Mouse (Mus musculus): ENCODE data around the gene Adh7. TPM values are rescaled to one million over a fixed set of nuclear protein-coding genes. Genes with fewer than 3 reads are reported as not detected.
A peak's percentile ranks its signal among the peaks of the same experiment; 100 is the strongest.

Adh7 gene
- polyA plus RNA-seq, 1 experiment from 2014 or later = 0.41 TPM

GRCm38 (mm10) chr3:138240942-138241341, 23.4 kb downstream of the Adh7 start:
- ATAC-seq (ENCODE audit: insufficient number of reproducible peaks, insufficient read depth, low FRiP score, low read depth) = no peak
- no peak overlapping the region for H3K27ac ChIP-seq (ENCODE audit: low read length)

GRCm38 (mm10) chr3:138241371-138241770, 23.8 kb downstream of the Adh7 start:
- H3K9ac ChIP-seq (replicated peaks; ENCODE audit: low read depth, low read length) = no peak overlapping the region
- H3K4me1 ChIP-seq (ENCODE audit: control insufficient read depth, insufficient read depth, low read length) = no peaks in the 10 kb centered on the region
- no peaks in the 10 kb centered on the region for H3K27me3 ChIP-seq (ENCODE audit: control insufficient read depth, insufficient read depth, low read length)
- no peak overlapping the region for H3K4me2 ChIP-seq (replicated peaks; ENCODE audit: low read depth, low read length)
- H3K9me3 ChIP-seq (ENCODE audit: control insufficient read depth, low read depth, low read length) = no peaks in the 10 kb centered on the region
- WGBS = 51% methylated on average over 6 of the region's 6 CpGs
- H3K27ac ChIP-seq (ENCODE audit: low read length) = no peak overlapping the region
- ATAC-seq (ENCODE audit: insufficient number of reproducible peaks, insufficient read depth, low FRiP score, low read depth) = no peak
- H3K4me3 ChIP-seq (ENCODE audit: low read depth, low read length) = no peak overlapping the region
- H3K36me3 ChIP-seq (ENCODE audit: control insufficient read depth, insufficient read depth, low read length) = no peaks in the 10 kb centered on the region

More at GRCm38 (mm10) chr3:138240942-138241341, 23.4 kb downstream of the Adh7 start:
- H3K4me2 ChIP-seq (replicated peaks; ENCODE audit: low read depth, low read length) = no peak overlapping the region
- 70% methylated on average over 5 of the region's 5 CpGs for WGBS
- no peaks in the 10 kb centered on the region for H3K9me3 ChIP-seq (ENCODE audit: control insufficient read depth, low read depth, low read length)
- H3K9ac ChIP-seq (replicated peaks; ENCODE audit: low read depth, low read length) = no peak overlapping the region
- no peaks in the 10 kb centered on the region for H3K4me1 ChIP-seq (ENCODE audit: control insufficient read depth, insufficient read depth, low read length)
- no peak overlapping the region for H3K4me3 ChIP-seq (ENCODE audit: low read depth, low read length)
- H3K27me3 ChIP-seq (ENCODE audit: control insufficient read depth, insufficient read depth, low read length) = no peaks in the 10 kb centered on the region
- no peaks in the 10 kb centered on the region for H3K36me3 ChIP-seq (ENCODE audit: control insufficient read depth, insufficient read depth, low read length)

- 87% methylated on average over 14 of the region's 14 CpGs for WGBS
- Histone ChIP-seq H3K27me3 (ENCODE audit: control insufficient read depth, insufficient read depth, low read length) (no peaks in the 10 kb centered on the region), H3K36me3 (ENCODE audit: control insufficient read depth, insufficient read depth, low read length) (no peaks in the 10 kb centered on the region), H3K9me3 (ENCODE audit: control insufficient read depth, low read depth, low read length) (no peaks in the 10 kb centered on the region), H3K9ac (replicated peaks; ENCODE audit: low read depth, low read length) (no peak overlapping the region), H3K4me3 (ENCODE audit: low read depth, low read length) (no peak overlapping the region), H3K4me2 (replicated peaks; ENCODE audit: low read depth, low read length) (no peak overlapping the region), H3K27ac (ENCODE audit: low read length) (no peak overlapping the region), H3K4me1 (ENCODE audit: control insufficient read depth, insufficient read depth, low read length) (no peaks in the 10 kb centered on the region)
- ATAC-seq (ENCODE audit: insufficient number of reproducible peaks, insufficient read depth, low FRiP score, low read depth) = no peak
Observed at GRCm38 (mm10) chr3:138242021-138242726, 24.6 kb downstream of the Adh7 start.

- H3K4me3 ChIP-seq (ENCODE audit: low read depth, low read length) = no peak overlapping the region
- no peaks in the 10 kb centered on the region for H3K9me3 ChIP-seq (ENCODE audit: control insufficient read depth, low read depth, low read length)
- no peaks in the 10 kb centered on the region for H3K27me3 ChIP-seq (ENCODE audit: control insufficient read depth, insufficient read depth, low read length)
- no peak overlapping the region for H3K4me2 ChIP-seq (replicated peaks; ENCODE audit: low read depth, low read length)
- no peak overlapping the region for H3K9ac ChIP-seq (replicated peaks; ENCODE audit: low read depth, low read length)
- 93% methylated on average over 6 of the region's 6 CpGs for WGBS
- no peaks in the 10 kb centered on the region for H3K36me3 ChIP-seq (ENCODE audit: control insufficient read depth, insufficient read depth, low read length)
- ATAC-seq (ENCODE audit: insufficient number of reproducible peaks, insufficient read depth, low FRiP score, low read depth) = no peak
- no peaks in the 10 kb centered on the region for H3K4me1 ChIP-seq (ENCODE audit: control insufficient read depth, insufficient read depth, low read length)
- no peak overlapping the region for H3K27ac ChIP-seq (ENCODE audit: low read length)
Observed at GRCm38 (mm10) chr3:138242933-138243332, 25.4 kb downstream of the Adh7 start.

- no peaks in the 10 kb centered on the region for H3K27me3 ChIP-seq (ENCODE audit: control insufficient read depth, insufficient read depth, low read length)
- no peak overlapping the region for H3K4me2 ChIP-seq (replicated peaks; ENCODE audit: low read depth, low read length)
- no peak overlapping the region for H3K4me3 ChIP-seq (ENCODE audit: low read depth, low read length)
- H3K36me3 ChIP-seq (ENCODE audit: control insufficient read depth, insufficient read depth, low read length) = no peaks in the 10 kb centered on the region
- no peak overlapping the region for H3K9ac ChIP-seq (replicated peaks; ENCODE audit: low read depth, low read length)
- 73% methylated on average over 7 of the region's 7 CpGs for WGBS
- H3K27ac ChIP-seq (ENCODE audit: low read length) = no peak overlapping the region
- no peak for ATAC-seq (ENCODE audit: insufficient number of reproducible peaks, insufficient read depth, low FRiP score, low read depth)
- H3K4me1 ChIP-seq (ENCODE audit: control insufficient read depth, insufficient read depth, low read length) = no peaks in the 10 kb centered on the region
- no peaks in the 10 kb centered on the region for H3K9me3 ChIP-seq (ENCODE audit: control insufficient read depth, low read depth, low read length)
Observed at GRCm38 (mm10) chr3:138244338-138244874, 26.8 kb downstream of the Adh7 start.

- no peak for ATAC-seq (ENCODE audit: insufficient number of reproducible peaks, insufficient read depth, low FRiP score, low read depth)
- Histone ChIP-seq H3K4me2 (replicated peaks; ENCODE audit: low read depth, low read length) (no peak overlapping the region), H3K27ac (ENCODE audit: low read length) (no peak overlapping the region), H3K4me3 (ENCODE audit: low read depth, low read length) (no peak overlapping the region), H3K4me1 (ENCODE audit: control insufficient read depth, insufficient read depth, low read length) (no peaks in the 10 kb centered on the region), H3K36me3 (ENCODE audit: control insufficient read depth, insufficient read depth, low read length) (no peaks in the 10 kb centered on the region), H3K9me3 (ENCODE audit: control insufficient read depth, low read depth, low read length) (no peaks in the 10 kb centered on the region), H3K27me3 (ENCODE audit: control insufficient read depth, insufficient read depth, low read length) (no peaks in the 10 kb centered on the region), H3K9ac (replicated peaks; ENCODE audit: low read depth, low read length) (no peak overlapping the region)
Observed at GRCm38 (mm10) chr3:138246511-138247020, 29.0 kb downstream of the Adh7 start.

- H3K27ac ChIP-seq (ENCODE audit: low read length) = no peak overlapping the region
- no peak for ATAC-seq (ENCODE audit: insufficient number of reproducible peaks, insufficient read depth, low FRiP score, low read depth)
Observed at GRCm38 (mm10) chr3:138247241-138247640, 29.7 kb downstream of the Adh7 start.

GRCm38 (mm10) chr3:138248011-138248410, 30.5 kb downstream of the Adh7 start:
- H3K4me1 ChIP-seq (ENCODE audit: control insufficient read depth, insufficient read depth, low read length) = no peaks in the 10 kb centered on the region
- H3K36me3 ChIP-seq (ENCODE audit: control insufficient read depth, insufficient read depth, low read length) = no peaks in the 10 kb centered on the region
- H3K4me3 ChIP-seq (ENCODE audit: low read depth, low read length) = no peak overlapping the region
- H3K9ac ChIP-seq (replicated peaks; ENCODE audit: low read depth, low read length) = no peak overlapping the region
- no peak overlapping the region for H3K4me2 ChIP-seq (replicated peaks; ENCODE audit: low read depth, low read length)
- WGBS = 82% methylated on average over 7 of the region's 7 CpGs
- ATAC-seq (ENCODE audit: insufficient number of reproducible peaks, insufficient read depth, low FRiP score, low read depth) = 0 out of 2 replicates have a peak, but pooled peaks have one; percentile 56
- no peaks in the 10 kb centered on the region for H3K27me3 ChIP-seq (ENCODE audit: control insufficient read depth, insufficient read depth, low read length)
- no peaks in the 10 kb centered on the region for H3K9me3 ChIP-seq (ENCODE audit: control insufficient read depth, low read depth, low read length)
- no peak overlapping the region for H3K27ac ChIP-seq (ENCODE audit: low read length)

More at GRCm38 (mm10) chr3:138247241-138247640, 29.7 kb downstream of the Adh7 start:
- Histone ChIP-seq H3K9me3 (ENCODE audit: control insufficient read depth, low read depth, low read length) (no peaks in the 10 kb centered on the region), H3K4me2 (replicated peaks; ENCODE audit: low read depth, low read length) (no peak overlapping the region), H3K9ac (replicated peaks; ENCODE audit: low read depth, low read length) (no peak overlapping the region), H3K36me3 (ENCODE audit: control insufficient read depth, insufficient read depth, low read length) (no peaks in the 10 kb centered on the region), H3K27me3 (ENCODE audit: control insufficient read depth, insufficient read depth, low read length) (no peaks in the 10 kb centered on the region), H3K4me1 (ENCODE audit: control insufficient read depth, insufficient read depth, low read length) (no peaks in the 10 kb centered on the region), H3K4me3 (ENCODE audit: low read depth, low read length) (no peak overlapping the region)
- WGBS = 79% methylated on average over 4 of the region's 4 CpGs
